Mouse (Mus musculus) gastrocnemius, postnatal 4 days (tissue): Measurements from ENCODE around the gene Olfr239. TPM values are rescaled to one million over a fixed set of nuclear protein-coding genes. Genes with fewer than 3 reads are reported as not detected.
"Not testable (repeated sequence)": the region's sequence is repeated elsewhere in the genome, so short reads cannot be mapped to it uniquely, and the experiment has no call there.

Experiments
- DNase-seq, 2 experiments: peaks; one replicate each; pipeline ENCODE4 v3.0.0; 2021 to 2022; ENCODE audit warnings: low spot score in 2 of 2, mixed read lengths in 2 of 2
- long read RNA-seq, 2 experiments: library from polyadenylated mRNA; stranded (forward); transcript quantifications; one replicate each; pipeline ENCODE4 v2.0.0; 2021
- total RNA-seq, 2 experiments: library from RNA; stranded (reverse); gene quantifications; 2 replicates each; pipeline ENCODE4 v1.2.3; 2021

The Olfr239 gene
- total RNA-seq, result not detected
- long read RNA-seq, experiment 1, result 0 reads
- long read RNA-seq, experiment 2, result 0 reads

DNA sequence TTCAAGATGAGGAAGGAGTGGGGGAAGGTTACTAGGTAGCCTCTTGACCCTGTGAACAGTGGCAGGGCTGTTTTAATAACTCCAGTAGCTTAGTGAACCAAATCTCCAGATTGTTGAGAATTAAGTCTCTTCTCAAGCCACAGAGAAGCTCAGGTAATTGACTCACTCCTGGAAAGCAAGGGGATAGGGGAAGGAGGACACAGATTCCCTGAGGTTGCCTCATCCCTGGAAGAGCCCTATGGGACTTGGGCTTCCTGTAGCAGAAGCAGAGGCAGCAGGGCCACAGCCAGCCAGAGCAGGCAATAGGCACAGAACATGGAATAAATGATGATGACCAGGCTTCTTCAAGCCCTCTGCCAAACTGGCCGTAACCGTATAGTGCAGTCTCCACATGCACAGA is at the start of gene Olfr239:
Gene Olfr239 (plus strand): TSS at position 301 of the 400 bp plus-strand sequence.
- not testable (repeated sequence) for DNase-seq

GRCm38 (mm10) chr17:33168147-33168546 is 23.0 kb upstream of the Olfr239 start, which contains the start of gene Olfr55:
Olfr55 (plus strand) TSS chr17:33168447.
- not testable (repeated sequence) for DNase-seq

DNA sequence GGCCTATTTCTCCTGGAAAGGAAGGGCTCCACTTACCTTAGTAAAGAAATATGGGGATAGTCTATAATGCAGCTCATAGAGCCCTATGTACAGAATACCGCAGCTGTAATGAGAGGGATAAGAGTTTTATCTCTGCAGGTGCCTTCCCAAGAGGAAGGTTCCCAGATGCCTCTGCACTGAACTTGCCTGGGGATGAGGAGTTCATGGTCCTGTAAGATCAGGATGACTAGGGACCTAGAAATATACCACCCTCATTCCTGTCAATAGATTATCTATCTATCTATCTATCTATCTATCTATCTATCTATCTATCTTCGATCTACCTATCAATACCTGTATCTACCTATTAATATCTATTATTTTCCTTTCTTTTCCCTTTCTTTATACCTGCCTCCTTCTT is 30.5 kb downstream of the Olfr239 start, which contains the start of gene Olfr1564:
Gene Olfr1564 (minus strand): TSS at position 101 of the 400 bp plus-strand sequence.
- DNase-seq, result no peak

GRCm38 (mm10) chr17:33236646-33237045 is 45.5 kb downstream of the Olfr239 start:
- DNase-seq, result not testable (repeated sequence)

Other genes with a start within 250 kb of the Olfr239 start
- 10 to 100 TPM; 12.7 to 13.9 TPM for gene Cyp4f13, start 243.9 kb upstream of the Olfr239 start, total RNA-seq
- 1 to 10 TPM; 3.3 to 4.7 TPM for gene Zfp472, start 225.5 kb upstream of the Olfr239 start, total RNA-seq
- 1 to 10 TPM; 6.7 to 8.1 TPM for gene Zfp952, start 198.2 kb upstream of the Olfr239 start, total RNA-seq
- 1 to 10 TPM; 5.5 to 6.1 TPM for gene Zfp763, start 157.9 kb upstream of the Olfr239 start, total RNA-seq
- gene 4921501E09Rik, start 123.2 kb upstream of the Olfr239 start, total RNA-seq, result not detected
- 1 to 10 TPM; 4.6 to 5.6 TPM for gene Zfp563, start 102.0 kb upstream of the Olfr239 start, total RNA-seq
- gene Morc2b, start 51.6 kb upstream of the Olfr239 start, total RNA-seq, result under 1 TPM in 1 of 2 experiments, not detected in 1; 0.07 TPM
- gene Olfr55, start 22.9 kb upstream of the Olfr239 start, total RNA-seq, result not detected
- under 1 TPM; 0.15 to 0.23 TPM for gene Olfr1564, start 30.4 kb downstream of the Olfr239 start, total RNA-seq
- 1 to 10 TPM; 6.7 to 8.2 TPM for gene Zfp955a, start 63.8 kb downstream of the Olfr239 start, total RNA-seq
- under 1 TPM in 1 of 2 experiments, not detected in 1; 0.03 TPM for gene Olfr63, start 73.4 kb downstream of the Olfr239 start, total RNA-seq
- gene Zfp955b, start 98.2 kb downstream of the Olfr239 start, total RNA-seq, result 10 to 100 TPM; 10.6 to 11.8 TPM
- 1 to 10 TPM; 8.7 to 9.4 TPM for gene Zfp81, start 167.6 kb downstream of the Olfr239 start, total RNA-seq
- gene Zfp101, start 203.3 kb downstream of the Olfr239 start, total RNA-seq, result 1 to 10 TPM; 6.6 to 9.7 TPM
- not detected for gene Actl9, start 241.6 kb downstream of the Olfr239 start, total RNA-seq